Mouse (Mus musculus) lung, adult 2 months (tissue): ENCODE results near the gene Gdf3.

Experiments used
- CTCF ChIP-seq: fragments of 200-500 bp; IDR thresholded peaks from 2 replicates; pipeline ENCODE4 v1.5.1; 2011; ENCODE audit warnings: mild to moderate bottlenecking, low read length, control low read depth; ENCODE audit not compliant: insufficient read depth
- POLR2A ChIP-seq: fragments of 200-500 bp; IDR thresholded peaks from 2 replicates; pipeline ENCODE4 v1.6.1; 2011; ENCODE audit warnings: low read depth, mild to moderate bottlenecking, control low read depth, low read length, borderline replicate concordance; ENCODE audit errors: extremely low read depth

DNA sequence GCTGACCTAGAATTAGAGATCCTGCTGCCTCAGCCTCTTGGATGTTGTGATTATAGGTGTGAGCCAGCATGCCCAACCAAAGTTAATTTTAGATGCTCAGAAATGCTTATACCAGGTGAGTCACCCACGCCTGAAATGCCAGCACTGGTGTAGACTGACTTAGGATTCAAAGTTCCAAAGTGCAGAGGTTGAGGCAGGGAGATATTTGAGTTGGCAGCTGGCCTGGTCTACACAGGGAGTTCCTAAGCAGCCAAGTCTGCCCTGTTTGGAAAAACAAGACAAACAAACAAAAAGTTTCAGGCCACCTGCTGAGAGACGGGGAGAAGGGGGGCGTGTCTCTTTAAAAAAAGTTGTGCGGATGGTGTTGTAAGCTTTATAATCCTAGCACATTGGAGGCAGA lies 15.3 kb upstream of the Gdf3 start:
- TF ChIP-seq CTCF: no peak
- no peak for TF ChIP-seq POLR2A
